Comparison of ENCODE assay signal across 9 mouse cellular contexts in the genomic region with DNA sequence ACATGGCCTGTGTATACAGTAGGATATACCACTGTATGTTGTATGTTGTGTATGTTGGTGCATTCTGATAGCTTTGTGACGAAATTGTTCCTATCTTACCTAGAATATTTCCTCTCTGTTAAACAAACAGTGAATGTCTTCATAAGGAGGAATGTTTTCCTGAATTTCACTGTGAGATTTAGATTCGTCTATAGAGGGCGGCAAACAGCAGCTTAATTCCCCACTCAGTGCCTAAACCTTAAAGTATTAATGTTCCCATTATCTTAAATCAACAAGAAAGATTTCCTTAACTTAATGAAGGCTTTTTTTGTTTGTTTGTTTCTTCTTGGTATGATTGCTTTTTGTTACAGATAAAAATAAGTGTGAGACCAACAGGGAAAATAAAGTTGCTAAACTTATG. TPM values are rescaled to one million over a fixed set of nuclear protein-coding genes. Genes with fewer than 3 reads are reported as not detected.
DNase-seq lines count a peak whose midpoint lies in the region; ATAC-seq and TF ChIP-seq lines count a peak whose summit lies in the region.
"Had no signal": no experiment of that assay in that cellular context is flagged by ENCODE, and none has a peak within 500 bp of the region (broad histone marks: within the 10 kb centered on the region; RNA-seq: fewer than 3 reads in every experiment).

No protein-coding gene starts in this region.

- H3K4me2 ChIP-seq in hindbrain, embryonic 14.5 days (replicated peaks): no peak overlapping the region
- H3K4me2 ChIP-seq in hindbrain, embryonic 13.5 days: no peak overlapping the region
- no peak overlapping the region for H3K4me2 ChIP-seq in midbrain, embryonic 14.5 days (ENCODE audit: low read length)
- H3K4me2 ChIP-seq in midbrain, embryonic 11.5 days: no peak overlapping the region
- H3K4me2 ChIP-seq: embryonic facial prominence, embryonic 13.5 days had no signal

- H3K27me3 ChIP-seq in hindbrain, embryonic 14.5 days (ENCODE audit: control insufficient read depth, insufficient read depth, low read length): no peaks in the 10 kb centered on the region
- no peaks in the 10 kb centered on the region for H3K27me3 ChIP-seq in hindbrain, embryonic 13.5 days
- H3K27me3 ChIP-seq in midbrain, embryonic 14.5 days (ENCODE audit: control insufficient read depth, insufficient read depth, low read length): no peaks in the 10 kb centered on the region
- H3K27me3 ChIP-seq in midbrain, embryonic 11.5 days (ENCODE audit: control insufficient read depth, insufficient read depth, low read length): no peaks in the 10 kb centered on the region
- H3K27me3 ChIP-seq in Patski: peaks cover 4% of the 10 kb centered on the region
- H3K27me3 ChIP-seq: embryonic facial prominence, embryonic 13.5 days had no signal

- in situ Hi-C loops in Patski (cut with MboI; ENCODE audit: low pct_unique_long_range_greater_than_20kb): loop anchor here (10.0 kb wide), 1 partner anchor 588 kb away; no protein-coding TSS in a partner anchor

- H3K9ac ChIP-seq in hindbrain, embryonic 14.5 days: no peak overlapping the region
- H3K9ac ChIP-seq in hindbrain, embryonic 13.5 days: no peak overlapping the region
- no peak overlapping the region for H3K9ac ChIP-seq in midbrain, embryonic 14.5 days (replicated peaks; ENCODE audit: low read length)
- H3K9ac ChIP-seq in midbrain, embryonic 11.5 days (ENCODE audit: low read length): no peak overlapping the region
- H3K9ac ChIP-seq: embryonic facial prominence, embryonic 13.5 days had no signal

- H3K27ac ChIP-seq in hindbrain, embryonic 14.5 days: no peak overlapping the region
- H3K27ac ChIP-seq in hindbrain, embryonic 13.5 days: no peak overlapping the region
- H3K27ac ChIP-seq in midbrain, embryonic 14.5 days (replicated peaks; ENCODE audit: low read depth, low read length): no peak overlapping the region
- H3K27ac ChIP-seq in midbrain, embryonic 11.5 days (ENCODE audit: low read depth, low read length): no peak overlapping the region
- H3K27ac ChIP-seq: embryonic facial prominence, embryonic 13.5 days; macrophage had no signal

- H3K9me3 ChIP-seq in hindbrain, embryonic 14.5 days (ENCODE audit: control insufficient read depth, low read length): no peaks in the 10 kb centered on the region
- no peaks in the 10 kb centered on the region for H3K9me3 ChIP-seq in hindbrain, embryonic 13.5 days
- no peaks in the 10 kb centered on the region for H3K9me3 ChIP-seq in midbrain, embryonic 14.5 days (ENCODE audit: control insufficient read depth, low read length)
- H3K9me3 ChIP-seq in midbrain, embryonic 11.5 days (ENCODE audit: control insufficient read depth, low read length): no peaks in the 10 kb centered on the region
- H3K9me3 ChIP-seq: embryonic facial prominence, embryonic 13.5 days had no signal

- H3K36me3 ChIP-seq in hindbrain, embryonic 14.5 days (replicated peaks; ENCODE audit: control insufficient read depth, insufficient read depth): no peaks in the 10 kb centered on the region
- no peaks in the 10 kb centered on the region for H3K36me3 ChIP-seq in hindbrain, embryonic 13.5 days
- H3K36me3 ChIP-seq in midbrain, embryonic 14.5 days (ENCODE audit: control insufficient read depth, insufficient read depth, low read length): no peaks in the 10 kb centered on the region
- H3K36me3 ChIP-seq in midbrain, embryonic 11.5 days (ENCODE audit: control insufficient read depth, insufficient read depth, low read length): no peaks in the 10 kb centered on the region
- H3K36me3 ChIP-seq: embryonic facial prominence, embryonic 13.5 days had no signal

- 41% methylated on average over 3 of the region's 3 CpGs for WGBS in hindbrain, embryonic 14.5 days
- 40% methylated on average over 3 of the region's 3 CpGs for WGBS in hindbrain, embryonic 13.5 days
- WGBS in midbrain, embryonic 14.5 days: 43% methylated on average over 3 of the region's 3 CpGs
- 45% methylated on average over 3 of the region's 3 CpGs for WGBS in midbrain, embryonic 11.5 days

- POLR2A ChIA-PET in Patski (lab: Charles Lee): no interaction called here

- no peaks in the 10 kb centered on the region for H3K4me1 ChIP-seq in hindbrain, embryonic 14.5 days (replicated peaks; ENCODE audit: control insufficient read depth, insufficient read depth, low read length)
- no peaks in the 10 kb centered on the region for H3K4me1 ChIP-seq in hindbrain, embryonic 13.5 days (replicated peaks)
- H3K4me1 ChIP-seq in midbrain, embryonic 14.5 days (ENCODE audit: control insufficient read depth, insufficient read depth, low read length): no peaks in the 10 kb centered on the region
- no peaks in the 10 kb centered on the region for H3K4me1 ChIP-seq in midbrain, embryonic 11.5 days (ENCODE audit: control insufficient read depth, insufficient read depth, low read length)
- H3K4me1 ChIP-seq: embryonic facial prominence, embryonic 13.5 days had no signal

- no peak overlapping the region for H3K4me3 ChIP-seq in hindbrain, embryonic 14.5 days (replicated peaks; ENCODE audit: low read length)
- H3K4me3 ChIP-seq in hindbrain, embryonic 13.5 days: no peak overlapping the region
- no peak overlapping the region for H3K4me3 ChIP-seq in midbrain, embryonic 14.5 days (replicated peaks; ENCODE audit: low read depth, low read length)
- no peak overlapping the region for H3K4me3 ChIP-seq in midbrain, embryonic 11.5 days (ENCODE audit: low read depth, low read length)
- H3K4me3 ChIP-seq: embryonic facial prominence, embryonic 13.5 days had no signal

- CTCF ChIA-PET in Patski (lab: Charles Lee): interaction anchor here (1.1 to 1.6 kb wide), 5 partner anchors 9 to 590 kb away, joined by 3 to 6 read pairs (median 4); no protein-coding TSS in a partner anchor

- TF ChIP-seq CTCF in Patski (IDR thresholded peaks at IDR 0.05): peak; percentile 27

- ATAC-seq in hindbrain, embryonic 14.5 days (ENCODE audit: low FRiP score): no peak
- ATAC-seq in hindbrain, embryonic 13.5 days (ENCODE audit: low FRiP score): no peak
- no peak for ATAC-seq in midbrain, embryonic 14.5 days (ENCODE audit: low FRiP score, low TSS enrichment)
- no peak for ATAC-seq in midbrain, embryonic 11.5 days (ENCODE audit: low FRiP score)
- no peak for ATAC-seq in Patski
- peak; percentile 58 for ATAC-seq in megakaryocyte, adult 5-6 weeks (ENCODE audit: poor library complexity, severe bottlenecking)
- no peak for ATAC-seq in inflammation-experienced regulatory T-cells, adult 6 months

- DNase-seq in hindbrain, embryonic 14.5 days (ENCODE audit: low spot score): peak; percentile 55
- peak; percentile 52 for DNase-seq in midbrain, embryonic 14.5 days
- no peak for DNase-seq in midbrain, embryonic 11.5 days (ENCODE audit: low spot score, missing footprints)
- DNase-seq in Patski (ENCODE audit: low read depth, low spot score): no peak

RNA-seq across cellular contexts. Expression of gene Cggbp1, which starts 55.3 kb away (rescaled TPM):
- 86.9 and 103 TPM in 2 replicates for polyA plus RNA-seq in hindbrain, embryonic 14.5 days (2014; fragmentation: Nextera tagmentation; extraction: Ambion mirVana)
- 68.2 and 72.9 TPM in 2 replicates for polyA plus RNA-seq in hindbrain, embryonic 13.5 days (2015; fragmentation: Nextera tagmentation; extraction: Ambion mirVana)
- 80.6 and 106 TPM in 2 replicates for polyA plus RNA-seq in midbrain, embryonic 14.5 days (2014; fragmentation: Nextera tagmentation; extraction: Ambion mirVana)
- 124 and 143 TPM in 2 replicates for polyA plus RNA-seq in midbrain, embryonic 11.5 days (2014; fragmentation: Nextera tagmentation; extraction: Ambion mirVana)
- polyA plus RNA-seq in Patski (2021): 55.2 TPM
- total RNA-seq in megakaryocyte, adult 5-6 weeks (2015): 111 and 133 TPM in 2 replicates
- 103 and 104 TPM in 2 replicates for total RNA-seq in megakaryocyte, adult 5-6 weeks (2017)
- 10 to 100 TPM; 33.5 to 79.9 (median 39.7) TPM for polyA plus RNA-seq in inflammation-experienced regulatory T-cells, adult 6 months (2017; shearing (Covaris generic))

RNA-seq across cellular contexts. Expression of gene Zfp654, which starts 55.7 kb away (rescaled TPM):
- polyA plus RNA-seq in hindbrain, embryonic 14.5 days (2014; fragmentation: Nextera tagmentation; extraction: Ambion mirVana): 8.2 and 9.5 TPM in 2 replicates
- polyA plus RNA-seq in hindbrain, embryonic 13.5 days (2015; fragmentation: Nextera tagmentation; extraction: Ambion mirVana): 6.1 and 6.7 TPM in 2 replicates
- polyA plus RNA-seq in midbrain, embryonic 14.5 days (2014; fragmentation: Nextera tagmentation; extraction: Ambion mirVana): 8.6 and 10.8 TPM in 2 replicates
- polyA plus RNA-seq in midbrain, embryonic 11.5 days (2014; fragmentation: Nextera tagmentation; extraction: Ambion mirVana): 8.1 and 8.5 TPM in 2 replicates
- 9.9 TPM for polyA plus RNA-seq in Patski (2021)
- 19.2 and 21.1 TPM in 2 replicates for total RNA-seq in megakaryocyte, adult 5-6 weeks (2015)
- total RNA-seq in megakaryocyte, adult 5-6 weeks (2017): 10.8 and 14.1 TPM in 2 replicates
- 10 to 100 TPM in 1 of 3 experiments, 1 to 10 TPM in 2; 9.0 to 10.3 (median 9.5) TPM for polyA plus RNA-seq in inflammation-experienced regulatory T-cells, adult 6 months (2017; shearing (Covaris generic))

Comparison
In these comparisons a context has a peak if more than half of its experiments do, and no peak if none do; other contexts are left out.
1. DNase-seq: peak in hindbrain, embryonic 14.5 days (single experiment) and midbrain, embryonic 14.5 days (single experiment); none in midbrain, embryonic 11.5 days (single experiment) and Patski (single experiment).